Mouse (Mus musculus): Measurements from ENCODE around the gene Mad1l1.

GRCm38 (mm10) chr5:140182351-140182750 is 139.0 kb downstream of the Mad1l1 start:
- TF ChIP-seq CTCF (IDR thresholded peaks at IDR 0.05; ENCODE audit: insufficient read depth, low read depth, low read length) (no peak), POLR2A (IDR thresholded peaks at IDR 0.05; ENCODE audit: insufficient read depth, low read depth, low read length) (no peak)
